Comparison of ENCODE assay signal across 9 mouse cellular contexts in the genomic region with DNA sequence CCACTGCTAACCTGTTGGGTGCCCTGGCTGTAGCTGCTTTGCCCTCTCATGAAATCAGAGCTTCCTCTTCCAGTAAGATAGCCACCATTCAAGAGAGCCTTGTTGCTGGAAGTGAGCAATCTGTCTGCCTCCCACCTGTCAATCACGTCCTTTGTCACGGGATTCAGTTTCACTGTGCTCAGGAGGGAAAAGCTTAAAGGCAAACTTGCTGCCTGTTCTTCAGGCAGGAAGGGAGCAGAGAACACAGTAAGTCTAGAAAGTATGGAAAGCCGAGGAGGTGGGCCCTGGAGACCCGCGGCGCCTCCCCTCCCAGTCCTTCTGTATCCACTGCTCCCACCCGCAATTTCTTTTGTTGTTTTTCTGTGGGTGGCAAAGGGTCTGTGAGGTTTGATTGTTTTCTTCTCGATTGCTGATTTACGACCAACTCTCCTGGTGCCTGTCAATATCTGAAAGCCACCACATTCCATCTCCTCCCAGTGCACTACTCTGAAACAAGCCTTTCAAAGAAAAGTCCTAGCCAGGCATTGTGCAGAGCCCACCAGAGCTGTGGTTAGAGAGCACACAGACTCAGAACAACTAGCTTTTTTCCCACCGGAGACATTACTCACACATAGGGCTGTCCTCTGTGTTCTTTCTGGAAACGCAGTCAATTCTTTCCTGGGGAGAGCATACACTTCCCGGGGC.
DNase-seq lines count a peak whose midpoint lies in the region; ATAC-seq and TF ChIP-seq lines count a peak whose summit lies in the region.
"Had no signal": no experiment of that assay in that cellular context is flagged by ENCODE, and none has a peak within 500 bp of the region (broad histone marks: within the 10 kb centered on the region; RNA-seq: fewer than 3 reads in every experiment).

No protein-coding gene starts in this region.

- no peak for TF ChIP-seq POLR2A in brain, embryonic 14.5 days (IDR thresholded peaks at IDR 0.05; ENCODE audit: borderline replicate concordance, extremely low read depth, insufficient read depth, insufficient read length, poor library complexity, severe bottlenecking)

- intact Hi-C loops in heart, postnatal 14 days (cut with DNase I), result no loop called here

- no peak for ATAC-seq in heart, embryonic 16.5 days (replicated peaks; ENCODE audit: extremely low read depth, insufficient read depth, low FRiP score)
- peak; percentile 55 for ATAC-seq in midbrain, embryonic 11.5 days (ENCODE audit: low FRiP score)

- 32% methylated on average over 12 of the region's 12 CpGs for WGBS in heart, embryonic 16.5 days
- whole genome bisulfite sequencing in hindbrain, embryonic 10.5 days, result 10% methylated on average over 12 of the region's 12 CpGs
- WGBS in midbrain, embryonic 11.5 days, result 12% methylated on average over 12 of the region's 12 CpGs

- peak overlapping the region; percentile 30; the same call in 1 of the 2 replicates for H3K4me2 ChIP-seq in heart, embryonic 16.5 days (ENCODE audit: low read depth, low read length)
- peak overlapping the region; percentile 33 for H3K4me2 ChIP-seq in midbrain, embryonic 11.5 days
- H3K4me2 ChIP-seq: lung, embryonic 14.5 days had no signal

- H3K4me1 ChIP-seq in heart, embryonic 16.5 days (ENCODE audit: control insufficient read depth, insufficient read depth, low read length), result peaks cover 11% of the 10 kb centered on the region
- peaks cover 60% of the 10 kb centered on the region for H3K4me1 ChIP-seq in hindbrain, embryonic 10.5 days (replicated peaks)
- peaks cover 50% of the 10 kb centered on the region for H3K4me1 ChIP-seq in midbrain, embryonic 11.5 days (ENCODE audit: control insufficient read depth, insufficient read depth, low read length)

- H3K9me3 ChIP-seq in heart, embryonic 16.5 days (replicated peaks; ENCODE audit: control insufficient read depth, low read length), result no peaks in the 10 kb centered on the region
- H3K9me3 ChIP-seq in hindbrain, embryonic 10.5 days, result no peaks in the 10 kb centered on the region
- H3K9me3 ChIP-seq in midbrain, embryonic 11.5 days (ENCODE audit: control insufficient read depth, low read length), result no peaks in the 10 kb centered on the region

- H3K9ac ChIP-seq in heart, embryonic 16.5 days (ENCODE audit: low read length), result no peak overlapping the region
- peak overlapping the region; percentile 49 for H3K9ac ChIP-seq in midbrain, embryonic 11.5 days (ENCODE audit: low read length)
- H3K9ac ChIP-seq: lung, embryonic 14.5 days had no signal

- 0 out of 2 replicates have a peak, but pooled peaks cover 7% of the 10 kb centered on the region for H3K27me3 ChIP-seq in heart, embryonic 16.5 days (ENCODE audit: control insufficient read depth, insufficient read depth, low read length)
- 0 out of 2 replicates have a peak, but pooled peaks cover 6% of the 10 kb centered on the region for H3K27me3 ChIP-seq in hindbrain, embryonic 10.5 days (ENCODE audit: insufficient read depth, poor library complexity, severe bottlenecking)
- no peaks in the 10 kb centered on the region for H3K27me3 ChIP-seq in midbrain, embryonic 11.5 days (ENCODE audit: control insufficient read depth, insufficient read depth, low read length)

- no peaks in the 10 kb centered on the region for H3K36me3 ChIP-seq in heart, embryonic 16.5 days (ENCODE audit: control insufficient read depth, insufficient read depth)
- 0 out of 2 replicates have a peak, but pooled peaks cover 6% of the 10 kb centered on the region for H3K36me3 ChIP-seq in hindbrain, embryonic 10.5 days
- H3K36me3 ChIP-seq in midbrain, embryonic 11.5 days (ENCODE audit: control insufficient read depth, insufficient read depth, low read length), result no peaks in the 10 kb centered on the region

- no peak for DNase-seq in heart, postnatal 14 days
- peak; percentile 78 for DNase-seq in brain, embryonic 14.5 days (ENCODE audit: low read depth)
- DNase-seq in hindbrain, embryonic 10.5 days (ENCODE audit: low spot score), result peak; percentile 59
- peak; percentile 95 for DNase-seq in midbrain, embryonic 11.5 days (ENCODE audit: low spot score, missing footprints)
- DNase-seq in ovary, postnatal 36 days (ENCODE audit: low spot score), result no peak
- no peak for DNase-seq in gastrocnemius, postnatal 4 days (ENCODE audit: low spot score in 2 of 2)
- DNase-seq in left cerebral cortex, adult 8-10 months (ENCODE audit: low spot score in 2 of 2), result no peak
- DNase-seq: lung, embryonic 14.5 days had no signal

- H3K27ac ChIP-seq in heart, embryonic 16.5 days (ENCODE audit: low read length), result no peak overlapping the region
- peak overlapping the region; percentile 86 for H3K27ac ChIP-seq in hindbrain, embryonic 10.5 days
- H3K27ac ChIP-seq in midbrain, embryonic 11.5 days (ENCODE audit: low read depth, low read length), result peak overlapping the region; percentile 56

- no peak for TF ChIP-seq CTCF in brain, embryonic 14.5 days (IDR thresholded peaks at IDR 0.05; ENCODE audit: borderline replicate concordance, extremely low read depth, insufficient read depth, insufficient read length)

- H3K4me3 ChIP-seq in heart, embryonic 16.5 days (ENCODE audit: low read length), result no peak overlapping the region; the same call in 1 of the 2 replicates
- peak overlapping the region; percentile 46 for H3K4me3 ChIP-seq in hindbrain, embryonic 10.5 days
- H3K4me3 ChIP-seq in midbrain, embryonic 11.5 days (ENCODE audit: low read depth, low read length), result 0 out of 2 replicates have a peak overlapping the region, but pooled peaks have one; percentile 13

Comparison
In these comparisons a context has a peak if more than half of its experiments do, and no peak if none do; other contexts are left out.
1. DNase-seq: peak in brain, embryonic 14.5 days (single experiment), hindbrain, embryonic 10.5 days (single experiment) and midbrain, embryonic 11.5 days (single experiment); none in heart, postnatal 14 days (0 of 2), ovary, postnatal 36 days (single experiment), gastrocnemius, postnatal 4 days (0 of 2) and left cerebral cortex, adult 8-10 months (0 of 2).